Mouse (Mus musculus) heart, adult 2 months (tissue): ENCODE measurements around the gene Atp6v0c.

ENCODE experiments used
- CTCF ChIP-seq: fragments of 200-600 bp; IDR thresholded peaks from 2 replicates; pipeline ENCODE4 v1.8.1; 2022; ENCODE audit warnings: antibody characterized with exemption, mild to moderate bottlenecking, moderate library complexity
- EP300 ChIP-seq: fragments of 200-500 bp; IDR thresholded peaks from 2 replicates; pipeline ENCODE4 v1.6.1; 2011; ENCODE audit warnings: low read depth, low read length, control low read depth; ENCODE audit not compliant: insufficient read depth
- POLR2A ChIP-seq: fragments of 200-500 bp; IDR thresholded peaks from 2 replicates; pipeline ENCODE4 v1.6.1; 2011; ENCODE audit warnings: mild to moderate bottlenecking, low read depth, low read length, control low read depth; ENCODE audit not compliant: insufficient read depth

DNA sequence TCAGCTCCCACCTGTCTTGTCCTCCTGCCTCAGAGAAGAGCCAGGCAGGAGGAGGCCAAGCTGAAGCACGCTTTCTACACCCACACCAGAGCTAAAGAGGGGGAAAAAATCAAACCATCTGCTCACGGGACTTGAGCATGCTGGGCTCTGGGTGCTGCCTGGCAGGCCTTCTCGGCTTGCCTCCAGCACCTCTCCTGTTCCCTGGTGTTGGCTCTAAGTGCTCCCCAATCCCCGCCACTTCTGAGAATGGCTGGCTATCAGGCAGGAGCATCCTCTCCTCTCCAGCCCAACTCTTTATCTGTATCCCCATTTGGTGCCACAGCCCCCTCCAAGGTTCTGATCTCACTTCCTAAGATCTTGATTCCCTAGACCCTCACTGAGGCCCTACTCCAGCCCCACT is 29.8 kb upstream of the Atp6v0c start:
- no peak for TF ChIP-seq CTCF
- no peak for TF ChIP-seq POLR2A
- TF ChIP-seq EP300: no peak
